Mouse (Mus musculus) heart, postnatal 0 days (tissue): ENCODE measurements around the gene Dock1.
A peak's percentile ranks its signal among the peaks of the same experiment; 100 is the strongest.

Experiments
- CTCF ChIP-seq: IDR thresholded peaks from 2 replicates; pipeline ENCODE4 v1.5.1; 2016; ENCODE audit warnings: antibody characterized with exemption, control low read depth, low read depth
- EP300 ChIP-seq: IDR thresholded peaks from 2 replicates; pipeline ENCODE4 v1.6.1; 2016; ENCODE audit warnings: antibody characterized with exemption, low read depth

- TF ChIP-seq CTCF, result peak; percentile 79
- TF ChIP-seq EP300, result no peak
Observed at GRCm38 (mm10) chr7:135165155-135165554, 494.7 kb downstream of the Dock1 start.
